Comparison of ENCODE assay signal across 9 mouse cellular contexts in genomic region chr8:106075161-106075862, GRCm38 (mm10). TPM values are rescaled to one million over a fixed set of nuclear protein-coding genes. Genes with fewer than 3 reads are reported as not detected.
DNase-seq lines count a peak whose midpoint lies in the region; TF ChIP-seq lines count a peak whose summit lies in the region.
"Had no signal": no experiment of that assay in that cellular context is flagged by ENCODE, and none has a peak within 500 bp of the region (broad histone marks: within the 10 kb centered on the region; RNA-seq: fewer than 3 reads in every experiment).

No protein-coding gene starts in this region.

- TF ChIP-seq CTCF in cerebellum, adult 2 months (IDR thresholded peaks at IDR 0.05; ENCODE audit: borderline replicate concordance, insufficient read depth, low read depth, low read length): 0 out of 2 replicates have a peak, but pooled peaks have one; percentile 4

- peaks cover 16% of the 10 kb centered on the region for H3K4me1 ChIP-seq in cerebellum, adult 2 months (ENCODE audit: control insufficient read depth, insufficient read depth, low read length)
- H3K4me1 ChIP-seq: limb, embryonic 12.5 days had no signal

- H3K27ac ChIP-seq in cerebellum, adult 2 months (ENCODE audit: insufficient read depth, low read length): no peak overlapping the region
- H3K27ac ChIP-seq: limb, embryonic 12.5 days had no signal

- DNase-seq in cerebellum, adult 2 months: peak in 1 of 2 experiments; percentile 43
- DNase-seq in cerebellum, adult 8-10 months: no peak
- peak; percentile 27 for DNase-seq in lung, postnatal 10 days
- DNase-seq in lung, adult 18-20 months: no peak
- peak; percentile 66 for DNase-seq in brain, embryonic 18.5 days (ENCODE audit: low read depth, low spot score)
- DNase-seq in lung, postnatal 14 days: peak; percentile 15
- no peak for DNase-seq in testis, postnatal 14 days (ENCODE audit: low spot score)
- DNase-seq in frontal cortex, postnatal 10 days (ENCODE audit: low spot score in 2 of 2): no peak

- no peak for TF ChIP-seq POLR2A in cerebellum, adult 2 months (IDR thresholded peaks at IDR 0.05; ENCODE audit: borderline replicate concordance, insufficient read depth, low read length)

- 39% methylated on average over 9 of the region's 9 CpGs for WGBS in cerebellum, adult 2 months

- H3K27me3 ChIP-seq in cerebellum, adult 2 months (ENCODE audit: control insufficient read depth, insufficient read depth, low read length): no peaks in the 10 kb centered on the region
- H3K27me3 ChIP-seq: limb, embryonic 12.5 days had no signal

- H3K4me3 ChIP-seq in cerebellum, adult 2 months (replicated peaks; ENCODE audit: insufficient read depth, low read depth, low read length): no peak overlapping the region
- H3K4me3 ChIP-seq: limb, embryonic 12.5 days had no signal

RNA-seq across cellular contexts. Expression of gene Nfatc3, which starts 16.7 kb away (rescaled TPM):
- 11.1 and 11.6 TPM in 2 replicates for polyA plus RNA-seq in cerebellum, adult 2 months (2012; rRNA removed)

Comparison
In these comparisons a context has a peak if more than half of its experiments do, and no peak if none do; other contexts are left out.
1. DNase-seq: peak in lung, postnatal 10 days (single experiment), brain, embryonic 18.5 days (single experiment) and lung, postnatal 14 days (single experiment); none in cerebellum, adult 8-10 months (single experiment), lung, adult 18-20 months (0 of 2), testis, postnatal 14 days (single experiment) and frontal cortex, postnatal 10 days (0 of 2).